Mouse (Mus musculus): ENCODE data around the gene Atp6v0c.

DNA sequence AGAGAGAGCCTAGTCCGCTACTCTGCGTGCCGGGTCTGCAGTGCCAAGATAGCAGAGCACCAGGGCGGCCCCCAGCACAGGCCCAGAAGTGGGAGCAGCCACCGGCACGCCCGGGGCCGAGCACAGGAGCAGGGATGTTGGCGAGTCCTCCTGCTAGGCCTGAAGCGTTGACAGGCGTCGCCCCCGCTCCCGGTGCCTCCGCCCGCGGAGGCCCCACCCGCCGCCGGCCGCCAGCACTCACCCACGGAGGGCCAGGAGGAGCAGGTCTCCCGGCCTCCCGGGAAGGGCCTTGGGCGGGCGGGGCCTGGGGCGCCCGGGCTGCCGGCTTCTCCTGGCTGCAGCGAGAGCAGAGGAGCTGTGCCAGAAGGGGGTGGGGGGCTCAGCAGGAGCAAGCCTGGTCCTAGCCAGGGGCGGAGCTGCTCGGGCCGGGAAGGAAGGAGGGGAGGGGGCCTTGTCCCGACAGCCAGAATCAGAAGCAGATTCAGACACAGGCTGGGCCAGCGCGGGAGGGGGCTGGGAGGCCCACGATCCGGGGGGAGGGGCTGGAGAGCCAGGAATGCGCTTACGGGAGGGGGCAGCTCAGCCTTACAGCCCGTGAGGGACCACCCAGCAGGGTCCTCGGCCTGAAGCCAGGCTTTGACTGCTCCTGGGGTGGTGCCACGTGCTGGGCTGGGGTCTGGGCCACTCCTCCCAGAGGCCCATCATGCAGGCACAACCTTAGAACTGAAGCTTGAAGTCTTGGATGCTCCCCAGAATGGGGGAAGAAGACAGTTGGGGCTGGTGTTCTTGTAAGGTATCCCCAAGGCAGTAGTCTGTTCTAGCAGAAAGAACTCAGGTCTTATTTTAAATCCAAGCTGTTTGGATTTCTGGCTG is 39.8 kb upstream of the Atp6v0c start, which contains the start of gene Ntn3:
- no peak for TF ChIP-seq EP300 (IDR thresholded peaks at IDR 0.05)
- TF ChIP-seq CTCF (IDR thresholded peaks at IDR 0.05): no peak
